Mouse (Mus musculus) lung, postnatal 25 days (tissue): ENCODE results near the gene Ccar1.
A peak's percentile ranks its signal among the peaks of the same experiment; 100 is the strongest.
"Not testable (repeated sequence)": the region's sequence is repeated elsewhere in the genome, so short reads cannot be mapped to it uniquely, and the experiment has no call there.

Experiments
- DNase-seq: peaks from one replicate; pipeline ENCODE4 v3.0.0; 2022; ENCODE audit warnings: low spot score

Ccar1 gene

DNA sequence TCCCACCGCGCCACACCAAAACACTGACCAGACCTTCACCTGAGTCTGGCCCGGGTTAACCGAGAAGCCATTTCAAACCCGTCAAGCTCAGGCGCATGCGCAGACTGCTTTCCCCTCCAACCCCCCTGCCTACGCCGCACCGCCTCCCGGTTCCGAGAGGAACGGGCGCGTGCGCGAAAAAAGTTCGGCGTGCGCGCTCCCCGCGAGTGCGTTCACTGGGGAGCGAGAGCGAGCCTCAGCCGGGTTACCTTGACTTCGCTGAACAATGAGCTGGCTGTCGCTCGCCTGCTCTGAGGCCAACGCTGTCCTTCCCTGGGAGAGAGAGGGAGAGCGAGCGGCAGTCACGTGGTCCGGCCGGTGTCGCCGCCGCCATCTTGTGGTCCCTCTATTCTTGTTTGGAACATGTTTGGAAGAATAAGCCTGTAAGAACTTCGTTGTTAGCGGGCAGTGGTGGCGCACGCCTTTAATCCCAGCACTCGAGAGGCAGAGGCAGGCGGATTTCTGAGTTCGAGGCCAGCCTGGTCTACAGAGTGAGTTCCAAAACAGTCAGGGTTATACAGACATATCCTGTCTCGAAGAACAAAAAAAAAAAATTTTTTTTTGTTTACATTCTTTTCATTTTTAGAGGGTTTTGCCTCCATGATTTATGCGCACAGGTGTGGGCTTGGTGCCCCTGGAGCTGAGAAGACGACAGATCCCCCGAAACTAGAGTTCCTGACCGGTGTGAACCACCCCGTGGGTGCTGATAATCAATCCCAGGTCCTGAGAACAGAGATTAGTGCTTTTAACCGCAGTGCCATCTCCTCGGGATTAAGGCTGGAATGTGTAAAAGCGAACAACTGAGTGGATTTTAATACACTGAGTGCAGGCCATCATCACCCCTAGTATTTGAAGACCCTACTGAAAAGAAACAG lies at the start of gene Ccar1:
Gene Ccar1, minus strand, starts transcription at position 110 of the 914 bp plus-strand sequence.
- DNase-seq: peak; percentile 98

DNA sequence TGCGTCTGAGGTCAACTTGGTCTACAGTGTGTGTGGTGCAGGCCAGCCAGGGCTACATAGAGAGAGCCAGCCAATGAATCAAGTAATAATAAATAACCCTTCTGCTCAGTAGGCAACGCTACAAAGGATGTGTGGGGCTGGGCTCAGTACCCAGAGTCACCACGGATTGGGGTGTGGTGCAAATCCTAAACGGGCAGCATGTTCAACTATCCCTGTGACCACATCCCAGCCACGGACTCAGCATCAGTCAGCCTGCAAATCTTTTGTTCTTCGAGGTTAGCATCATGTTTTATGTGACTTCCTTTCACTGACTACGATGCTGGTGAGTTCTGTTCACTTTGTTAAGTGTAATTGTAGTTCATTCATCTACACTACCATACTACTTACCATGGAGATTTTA lies 48.6 kb upstream of the Ccar1 start:
- DNase-seq: no peak

DNA sequence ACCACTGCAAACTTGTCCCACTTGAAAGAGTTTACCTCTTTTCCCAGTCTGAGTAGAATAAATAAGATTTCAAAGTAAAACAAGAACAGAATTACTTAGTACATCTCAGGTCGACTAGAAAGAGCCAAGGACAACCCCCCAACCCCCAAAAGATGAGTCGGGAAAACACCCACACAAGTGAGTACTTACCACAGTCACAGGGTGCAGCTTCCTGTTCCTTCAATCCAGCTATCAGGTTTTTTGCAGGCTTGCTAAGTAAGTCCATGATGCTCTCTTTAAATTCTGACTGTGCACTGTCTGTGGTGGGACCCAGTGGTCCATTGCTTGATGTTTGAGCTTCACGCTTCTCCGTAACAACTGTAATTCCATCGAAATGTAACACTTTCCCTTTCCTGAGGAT lies 45.9 kb upstream of the Ccar1 start:
- no peak for DNase-seq

DNA sequence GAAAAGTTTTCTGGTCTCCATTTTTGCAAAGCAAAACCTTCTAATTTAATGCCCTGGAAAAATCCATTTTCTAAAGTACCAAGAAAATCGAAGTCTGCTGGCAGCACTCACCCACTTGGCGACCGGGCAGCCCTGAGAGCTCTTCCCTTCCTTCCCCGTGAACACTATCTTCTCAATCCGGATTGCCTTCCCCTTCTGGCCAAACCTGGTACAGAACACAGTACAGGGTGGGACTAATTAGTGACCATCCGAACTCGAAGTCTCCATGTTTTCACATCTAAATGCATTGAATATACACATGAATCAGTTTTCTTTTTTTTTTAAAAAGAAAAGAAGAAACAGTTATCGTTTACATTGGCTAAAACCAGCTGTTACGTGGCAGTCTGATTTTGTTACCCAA lies 40.7 kb upstream of the Ccar1 start:
- DNase-seq: no peak

DNA sequence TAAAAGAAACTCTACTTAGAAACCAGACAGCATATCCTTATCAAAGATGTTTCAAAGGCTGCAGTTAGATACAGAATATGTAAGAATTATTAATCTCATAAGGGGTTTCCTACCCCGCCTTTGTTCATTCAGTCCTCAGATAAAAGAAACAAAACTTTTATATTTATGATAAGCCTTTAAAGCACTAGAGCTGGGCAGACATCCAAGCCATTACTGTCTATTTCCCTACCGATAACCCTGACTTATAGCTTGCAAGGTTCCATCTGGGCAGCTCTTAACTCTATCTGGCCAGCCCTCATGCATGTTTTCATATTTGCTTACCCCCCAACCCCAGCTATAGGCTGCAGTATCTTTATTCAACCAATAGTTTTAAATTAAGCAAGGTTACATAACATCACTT lies 39.5 kb upstream of the Ccar1 start:
- no peak for DNase-seq

DNA sequence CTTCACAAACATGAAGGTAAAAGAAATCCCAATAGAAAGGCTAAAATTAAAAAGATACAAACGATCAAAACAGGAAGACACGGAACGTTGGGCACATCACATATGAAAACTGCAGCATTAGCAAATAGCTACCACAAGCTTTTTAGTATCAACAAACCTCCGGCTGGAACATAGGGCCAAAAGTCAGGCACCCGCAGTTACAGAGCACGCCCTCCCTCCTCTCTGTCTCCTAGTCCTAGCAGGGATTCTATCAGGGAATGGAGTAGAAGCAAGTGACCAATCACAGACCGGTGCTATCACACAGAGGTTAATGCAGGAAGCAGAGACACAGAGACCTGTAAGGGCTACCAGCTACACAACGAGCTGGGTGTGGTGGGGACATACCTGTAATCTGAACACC lies 32.4 kb upstream of the Ccar1 start:
- no peak for DNase-seq

DNA sequence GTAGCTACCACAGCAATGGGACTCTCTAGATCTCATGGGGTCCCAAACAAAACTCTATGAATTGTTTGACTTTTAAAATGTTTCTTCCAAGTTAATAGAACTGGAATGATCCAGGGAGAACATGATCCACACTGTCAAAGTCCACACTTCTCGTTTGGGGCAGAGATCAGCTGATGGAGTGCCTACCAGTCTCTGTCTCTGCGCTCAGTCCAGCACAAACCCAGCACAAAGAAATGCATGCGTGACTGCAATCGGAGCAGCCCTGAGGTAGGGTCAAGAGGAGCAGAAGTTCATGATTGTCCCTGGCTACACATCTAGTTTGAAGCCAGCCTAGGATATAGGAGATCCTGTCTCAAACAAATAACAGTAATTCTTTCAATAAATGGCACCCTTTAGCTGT lies 31.3 kb upstream of the Ccar1 start:
- no peak for DNase-seq

DNA sequence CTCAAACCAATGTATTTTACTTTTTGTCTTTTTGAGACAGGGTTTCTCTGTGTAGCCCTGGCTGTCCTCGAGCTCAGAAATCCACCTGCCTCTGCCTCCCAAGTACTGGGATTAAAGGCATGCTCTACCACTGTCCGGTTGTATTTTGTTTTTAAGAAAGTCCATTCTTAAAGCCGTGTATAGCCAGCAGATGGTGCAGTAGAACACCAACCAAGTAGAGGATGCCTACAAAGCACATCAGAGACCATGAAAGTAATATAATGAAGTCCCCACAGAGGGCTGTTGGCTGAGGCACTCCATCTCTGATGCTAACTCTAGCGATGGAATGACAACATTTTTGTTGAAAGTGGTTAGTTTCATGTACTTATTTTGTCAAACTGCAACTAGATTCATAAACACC lies 17.9 kb upstream of the Ccar1 start:
- DNase-seq: no peak

DNA sequence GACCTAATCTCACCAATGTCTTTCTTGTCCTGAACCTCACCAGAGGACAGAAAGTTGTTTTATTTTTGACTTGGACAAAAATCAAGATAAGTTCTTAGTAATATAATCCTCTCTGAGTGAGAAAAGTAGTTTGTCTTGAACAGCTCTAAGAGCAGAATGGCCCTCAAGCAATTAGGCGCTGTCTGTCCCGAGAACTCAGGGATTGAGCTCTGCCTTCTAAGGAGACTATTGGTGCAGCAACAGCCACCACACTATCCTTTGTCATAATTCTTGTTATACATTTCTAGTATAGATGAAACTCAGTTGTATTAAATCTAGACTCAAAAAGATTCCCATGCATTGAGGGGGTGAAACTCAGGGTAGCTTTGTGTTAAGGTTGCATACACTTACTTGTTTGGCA lies 16.7 kb upstream of the Ccar1 start:
- DNase-seq: no peak

DNA sequence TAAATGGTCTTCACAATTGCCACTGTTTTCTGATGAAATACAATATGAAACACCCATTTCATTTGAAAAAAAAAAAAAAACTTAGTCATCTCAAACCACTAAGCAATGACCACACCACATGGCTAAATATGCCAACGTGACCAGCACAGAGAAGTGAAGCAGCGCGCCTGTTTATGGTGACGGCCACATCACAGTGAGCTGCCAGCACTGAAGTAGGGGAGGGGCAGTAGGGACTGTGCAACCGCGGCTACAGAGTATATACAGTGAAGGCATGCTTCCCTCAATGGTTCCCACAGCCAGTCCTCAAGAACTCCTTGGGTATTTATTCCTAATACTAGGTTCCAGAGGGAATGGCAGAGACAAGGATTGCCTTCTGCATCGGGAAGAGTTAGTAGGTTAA lies 16.2 kb upstream of the Ccar1 start:
- no peak for DNase-seq

DNA sequence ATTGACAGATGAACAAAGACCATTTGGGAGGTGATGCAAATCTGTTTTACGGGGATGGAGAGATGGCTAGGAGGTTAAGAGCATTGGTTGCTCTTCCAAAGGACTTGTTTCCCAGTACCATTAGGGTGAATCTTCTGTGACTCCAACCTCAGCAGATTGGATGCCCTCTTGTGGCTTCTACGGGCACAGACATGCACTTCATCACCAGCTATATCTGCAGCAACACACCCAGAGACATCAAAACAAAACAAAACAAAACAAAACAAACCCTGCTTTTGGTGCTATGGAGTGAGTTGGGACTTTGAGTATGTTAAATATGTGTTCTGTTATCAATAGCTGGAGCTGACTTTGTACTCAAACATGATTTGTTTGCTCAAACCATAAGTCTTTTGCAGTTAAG lies 12.0 kb upstream of the Ccar1 start:
- no peak for DNase-seq

DNA sequence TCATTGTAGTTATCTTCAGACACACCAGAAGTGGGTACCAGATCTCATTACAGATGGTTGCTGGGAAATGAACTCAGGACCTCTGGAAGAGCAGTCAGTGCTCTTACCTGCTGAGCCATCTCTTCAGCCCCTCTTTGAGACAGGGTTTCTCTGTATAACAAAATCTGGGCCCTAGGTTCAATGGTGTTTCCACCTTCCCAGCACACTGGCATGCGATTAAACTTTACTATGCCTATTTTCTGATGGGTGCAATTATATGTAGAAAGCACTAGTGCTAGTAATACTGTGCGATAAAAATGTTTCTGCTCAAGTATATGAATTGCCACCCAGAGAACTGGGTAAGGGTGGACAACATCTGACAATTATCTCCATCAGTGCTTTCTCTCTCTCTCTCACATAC lies 11.2 kb upstream of the Ccar1 start:
- no peak for DNase-seq

DNA sequence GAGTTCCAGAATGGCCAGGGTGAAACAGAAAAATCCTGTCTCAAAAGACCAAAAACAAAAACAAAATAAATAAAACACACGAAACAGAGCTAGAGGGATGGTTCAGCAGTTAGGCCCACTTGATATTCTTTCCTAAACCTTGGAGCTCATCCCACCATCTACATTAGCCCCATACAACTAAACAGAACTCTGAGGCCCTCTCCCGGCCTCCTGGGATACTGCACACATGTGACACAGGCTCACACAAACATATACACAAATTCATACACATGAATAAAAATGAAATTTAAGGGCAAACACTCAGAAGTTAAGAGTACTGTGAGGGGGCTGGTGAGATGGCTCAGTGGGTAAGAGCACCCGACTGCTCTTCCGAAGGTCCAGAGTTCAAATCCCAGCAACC lies 2.1 kb upstream of the Ccar1 start:
- no peak for DNase-seq

DNA sequence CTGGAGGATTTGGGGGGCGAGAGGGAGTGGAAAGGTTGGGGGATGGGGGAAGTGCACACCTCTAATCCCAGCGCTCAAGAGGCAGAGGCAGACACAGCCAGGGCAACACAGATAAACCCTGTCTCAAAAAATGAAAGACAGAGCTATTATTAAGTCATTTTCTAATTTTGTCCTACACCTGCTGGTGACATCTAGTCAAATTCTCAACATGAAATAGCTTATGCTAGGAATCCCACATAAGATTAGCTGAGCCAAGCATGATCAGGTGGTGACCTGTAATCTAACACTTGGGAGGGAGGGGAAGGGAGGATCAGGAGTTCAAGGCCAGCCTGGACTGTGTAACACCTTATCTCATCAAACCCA lies 986 bp upstream of the Ccar1 start:
- DNase-seq: no peak

DNA sequence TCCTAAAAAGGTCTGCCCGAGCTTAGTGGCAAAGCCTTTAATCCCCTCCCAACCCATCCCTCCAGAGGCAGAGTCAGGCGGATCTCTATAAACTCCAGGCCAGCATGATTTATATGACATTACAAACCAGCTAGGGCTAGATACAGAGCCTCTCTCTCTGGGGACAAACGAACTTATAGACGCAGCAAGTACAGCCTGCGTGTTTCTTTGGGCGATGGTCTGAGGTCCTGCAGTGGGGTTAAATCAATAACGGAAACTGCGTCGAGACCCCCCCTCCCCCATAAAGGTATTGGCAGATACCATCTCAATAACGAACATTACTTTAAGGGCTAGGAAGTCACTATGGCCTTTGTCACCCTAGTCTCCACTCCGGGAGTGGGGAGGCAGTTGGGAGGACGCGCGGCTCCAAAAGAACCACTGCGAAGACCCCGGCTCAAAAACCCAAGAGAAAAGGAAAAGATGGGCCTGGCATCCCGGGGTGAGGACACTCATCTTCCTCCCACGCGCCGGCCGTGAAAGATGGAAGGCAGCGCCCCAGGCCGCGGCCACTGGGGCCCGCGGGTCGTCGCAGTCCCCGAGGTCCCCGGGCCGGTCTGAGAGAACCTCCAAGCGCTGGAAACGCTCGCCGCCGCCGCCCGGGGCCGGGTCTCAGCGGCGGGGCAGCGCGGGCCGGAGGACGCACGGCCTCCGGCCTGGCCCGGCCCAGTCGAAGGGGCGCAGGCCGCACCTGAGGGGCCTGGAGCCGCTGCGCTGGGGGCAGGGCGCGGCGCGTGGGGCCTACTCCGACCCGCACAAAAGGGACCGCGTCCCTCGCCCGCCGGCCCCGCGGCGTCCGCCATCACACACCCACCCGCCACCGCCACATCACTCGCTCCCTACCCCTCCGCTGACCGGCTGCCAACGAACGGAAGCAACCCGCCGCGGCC lies 572 bp downstream of the Ccar1 start:
- peak; percentile 3 for DNase-seq

DNA sequence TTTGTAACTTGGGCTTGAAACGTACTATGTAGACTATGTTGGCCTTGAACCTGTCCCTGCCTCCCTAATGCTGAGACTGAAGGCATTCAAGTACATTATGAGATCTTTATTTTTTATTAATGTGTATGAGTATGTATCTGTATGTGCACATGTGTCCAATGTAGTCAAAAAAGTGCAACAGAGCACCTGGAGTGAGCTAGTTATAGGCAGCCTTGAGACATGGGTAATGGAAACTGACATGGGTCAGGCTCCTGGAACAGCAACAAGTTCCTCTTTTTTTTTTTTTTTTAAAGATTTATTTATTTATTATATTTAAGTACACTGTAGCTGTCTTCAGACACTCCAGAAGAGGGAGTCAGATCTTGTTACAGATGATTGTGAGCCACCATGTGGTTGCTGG lies 10.3 kb downstream of the Ccar1 start:
- DNase-seq: not testable (repeated sequence)

DNA sequence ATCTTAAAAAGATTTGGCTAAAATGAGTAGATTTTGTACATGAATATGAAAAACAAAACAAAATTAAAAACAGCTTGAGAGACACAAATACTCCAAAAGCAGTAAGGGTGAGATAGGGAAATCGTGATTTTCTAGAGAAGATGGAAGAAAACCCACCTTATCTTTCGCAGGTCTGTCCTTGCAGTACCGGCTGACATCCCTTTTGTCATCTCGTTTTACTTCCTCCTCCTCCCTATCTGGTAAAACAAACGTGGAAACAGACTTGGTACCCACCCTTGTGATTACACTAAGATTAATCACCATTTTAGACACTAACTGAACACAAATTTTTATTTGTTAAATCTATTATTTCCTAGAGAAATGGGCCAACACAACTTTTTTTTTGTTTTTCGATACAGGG lies 41.3 kb downstream of the Ccar1 start:
- no peak for DNase-seq

DNA sequence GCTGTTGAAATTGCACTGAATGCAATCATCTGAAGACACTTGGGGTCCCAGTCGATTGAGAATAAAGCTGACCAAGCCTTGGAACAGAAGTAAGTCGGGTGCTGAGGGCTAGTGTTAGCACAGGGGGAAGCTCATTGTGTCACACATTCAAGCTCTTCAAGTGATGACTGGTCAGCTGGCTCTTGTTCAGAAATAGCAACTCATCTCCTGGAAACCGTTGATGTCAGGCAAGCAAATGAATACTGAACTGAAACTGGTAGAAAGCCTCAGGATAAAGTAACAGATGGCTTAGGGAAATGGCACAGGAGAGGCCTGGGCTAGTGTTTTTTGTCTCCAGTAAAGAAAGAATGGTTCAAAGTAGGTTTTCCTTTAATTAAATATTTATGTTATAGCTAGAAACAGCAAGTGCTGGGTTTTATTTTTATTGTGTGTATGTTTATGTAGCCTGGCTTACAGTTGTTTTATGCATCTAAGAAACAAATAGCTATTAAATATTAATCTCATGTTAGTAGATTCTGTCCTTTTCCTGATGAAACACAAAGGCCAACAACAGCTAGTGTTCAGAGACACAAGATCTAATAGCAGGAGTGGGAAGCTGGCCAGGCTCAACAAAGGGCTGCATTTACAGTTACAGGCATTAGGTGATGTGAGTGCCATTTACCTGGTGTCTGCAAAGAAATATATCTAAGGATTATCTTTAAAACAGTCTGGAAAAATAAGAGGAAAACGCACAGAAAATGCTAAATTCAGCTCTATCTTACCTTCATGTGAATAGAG lies 51.9 kb downstream of the Ccar1 start:
- DNase-seq: no peak

DNA sequence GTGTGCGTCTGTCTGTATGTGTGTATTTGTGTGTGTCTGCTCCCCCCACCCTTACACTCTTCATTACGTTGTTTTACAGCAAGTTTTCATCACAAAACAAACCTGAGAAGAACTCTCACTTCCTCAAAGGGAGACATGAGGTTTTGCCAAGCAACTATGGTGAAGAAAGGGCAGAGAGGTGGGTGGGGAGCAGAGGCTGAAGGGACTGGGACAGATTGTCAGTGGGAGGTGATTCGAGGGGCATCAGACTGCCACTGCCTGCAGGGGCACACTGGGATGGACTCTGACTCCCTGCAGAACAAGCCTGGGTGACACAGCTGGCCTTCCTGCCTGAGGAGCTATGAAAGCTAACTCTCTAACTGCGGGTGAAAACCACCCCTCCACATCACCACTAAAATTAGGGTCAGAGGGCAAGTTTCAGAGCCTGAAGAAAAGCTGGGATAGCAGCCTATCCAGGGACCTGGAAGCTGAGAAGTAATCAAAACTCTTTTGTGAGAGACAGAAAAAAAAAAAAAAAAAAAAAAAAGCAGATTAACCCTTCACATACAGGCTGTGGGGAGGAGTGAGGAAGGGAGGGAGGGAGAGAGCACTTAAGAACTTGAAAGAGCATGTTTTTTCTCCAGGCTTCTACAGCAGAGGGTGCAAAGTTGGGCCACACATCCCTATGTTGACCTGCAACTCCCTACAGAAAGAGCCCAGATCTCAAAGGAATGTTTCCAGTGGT lies 55.0 kb downstream of the Ccar1 start:
- DNase-seq: no peak

DNA sequence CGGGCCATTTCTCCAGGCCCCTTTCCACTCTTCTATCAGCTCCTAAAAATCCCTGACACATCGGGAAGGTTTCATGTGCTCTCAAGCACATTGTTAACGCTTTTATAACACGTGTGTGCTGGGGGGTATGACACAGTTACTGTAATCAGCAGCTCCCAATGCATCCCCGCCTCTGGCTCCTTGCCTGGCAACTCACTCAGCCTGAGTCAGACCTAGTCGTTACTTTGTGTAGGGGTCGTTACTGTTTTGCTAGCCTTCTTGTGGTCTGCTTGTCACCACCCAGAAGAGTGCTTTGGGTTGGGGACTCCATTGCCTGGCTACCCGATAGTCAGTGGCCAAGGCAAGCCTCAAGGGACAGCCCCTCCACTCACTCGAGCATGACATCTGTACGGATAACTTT lies 61.3 kb downstream of the Ccar1 start:
- DNase-seq: no peak

DNA sequence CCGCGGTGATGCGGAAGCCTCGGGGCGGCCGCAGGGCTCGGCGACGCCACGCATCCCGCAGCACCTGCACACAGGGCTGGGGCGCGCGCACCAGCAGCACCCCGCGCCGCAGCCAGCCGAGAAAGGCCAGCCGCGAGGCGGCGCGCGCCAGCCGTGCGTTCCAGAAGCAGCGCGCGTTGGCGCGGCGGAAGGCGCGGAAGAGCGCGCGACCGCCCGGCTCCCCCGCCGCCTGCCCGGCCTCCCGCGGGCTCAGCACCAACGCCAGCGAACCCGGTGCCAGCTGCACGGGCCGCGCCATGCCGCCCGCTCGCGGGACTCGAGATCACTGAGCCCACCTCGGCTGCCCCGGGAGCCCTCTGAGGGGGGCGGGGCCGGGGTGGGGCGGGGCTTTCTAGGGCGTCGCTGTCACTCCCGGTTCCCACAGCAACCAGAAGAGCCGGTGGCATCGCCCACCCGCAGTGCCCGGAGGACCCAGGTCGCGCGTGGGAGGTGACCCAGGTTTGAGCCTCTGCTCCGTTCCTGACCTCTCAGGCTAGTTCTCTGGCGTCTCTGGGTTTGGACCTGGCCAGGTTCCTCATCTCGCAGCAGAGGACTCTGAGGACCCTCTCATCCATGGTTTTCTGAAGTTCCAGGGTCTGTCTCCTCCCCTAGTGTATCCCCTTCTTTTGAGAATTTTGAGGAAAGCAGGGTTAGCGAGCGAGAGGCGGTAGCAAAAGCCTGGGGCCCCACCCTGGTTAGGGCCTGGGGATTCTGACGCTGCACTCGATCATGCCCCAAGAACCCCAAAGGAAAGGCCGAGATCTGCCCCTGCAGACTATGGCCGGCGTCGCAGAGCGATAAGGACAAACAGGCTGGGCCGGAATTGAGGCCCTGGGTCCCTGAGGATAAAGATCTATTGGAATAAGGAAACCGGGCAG lies 66.1 kb downstream of the Ccar1 start, which contains the start of gene Stox1:
Gene Stox1, minus strand, starts transcription at position 358 of the 917 bp plus-strand sequence.
- DNase-seq: peak; percentile 37
